Mouse (Mus musculus): ENCODE measurements at regions not wholly inside any gene's neighbourhood (a gene's known extent, or its start where the extent isn't known, plus 50 kb on each side); places are given as distances from the start of the nearest gene placed in this dataset.

DNA sequence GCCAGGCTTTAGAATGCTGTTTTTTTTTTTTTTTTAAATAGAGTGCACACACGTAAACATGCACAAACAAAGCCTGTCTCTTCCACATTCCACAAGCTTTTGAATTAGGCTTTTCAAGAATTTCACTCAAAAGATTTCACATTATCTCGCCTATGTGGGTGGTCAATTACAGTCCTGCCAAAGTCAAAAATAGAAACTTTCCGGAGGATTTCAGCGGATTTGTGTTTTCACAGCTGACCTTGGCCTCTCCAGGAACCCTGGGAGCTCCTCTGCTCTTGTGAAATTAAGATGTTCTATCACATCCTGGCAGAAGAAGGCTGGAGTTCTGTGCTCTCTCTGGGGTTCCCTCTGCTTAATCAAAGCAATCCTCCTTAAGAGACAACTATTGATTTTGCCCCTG, 360.9 kb upstream of the Tenm4 start:
- no peak for DNase-seq (ENCODE audit: extremely low spot score)

- DNase-seq (ENCODE audit: extremely low spot score) = peak; percentile 29
These were observed 356.2 kb upstream of the Tenm4 start for GRCm38 (mm10) chr7:95814865-95815264.

GRCm38 (mm10) chr7:95823539-95823938, 347.5 kb upstream of the Tenm4 start:
- DNase-seq (ENCODE audit: extremely low spot score) = no peak

GRCm38 (mm10) chr7:95829889-95830288, 341.2 kb upstream of the Tenm4 start:
- no peak for DNase-seq (ENCODE audit: extremely low spot score)

GRCm38 (mm10) chr7:95834236-95834919, 336.7 kb upstream of the Tenm4 start:
- no peak for DNase-seq (ENCODE audit: extremely low spot score)

DNA sequence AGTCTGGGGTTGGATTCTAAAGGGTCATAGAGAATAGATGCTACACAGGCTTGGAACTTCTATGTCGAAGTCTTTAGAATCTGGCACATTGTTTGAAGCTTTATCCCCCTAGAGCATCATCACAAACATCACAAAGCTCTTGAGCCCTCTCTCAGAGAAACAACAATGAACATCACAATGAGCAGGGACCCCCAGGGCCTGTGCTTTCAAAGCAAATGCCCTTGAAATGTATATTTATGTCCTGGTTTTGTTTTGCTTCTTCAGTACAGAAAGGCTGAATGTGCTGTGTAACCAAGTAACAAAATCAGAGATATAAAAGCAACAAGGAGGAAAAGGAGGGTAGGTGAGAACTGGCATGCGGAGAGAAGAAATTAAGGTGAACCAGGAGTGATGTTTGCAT, 330.6 kb upstream of the Tenm4 start:
- no peak for DNase-seq (ENCODE audit: extremely low spot score)

GRCm38 (mm10) chr7:95849874-95850273, 321.2 kb upstream of the Tenm4 start:
- no peak for DNase-seq (ENCODE audit: extremely low spot score)

DNA sequence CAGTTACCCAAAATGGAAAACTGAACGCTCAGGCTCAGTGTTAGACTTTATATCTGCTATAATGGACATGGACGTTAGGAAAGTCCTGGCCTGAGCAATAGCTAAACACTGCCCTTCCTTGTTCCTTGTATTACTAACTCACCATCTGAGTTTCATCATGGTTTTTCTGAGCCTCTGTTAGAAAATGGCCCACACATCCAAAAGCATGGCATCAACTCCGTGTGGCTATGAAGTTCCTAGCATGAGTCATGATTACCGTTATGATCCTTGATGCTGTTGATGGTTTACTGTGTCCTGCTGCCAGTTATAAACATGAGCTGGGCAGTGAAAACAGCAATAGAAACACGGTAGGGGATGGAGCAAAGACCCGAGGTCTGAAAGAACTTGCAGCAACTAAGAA, 318.4 kb upstream of the Tenm4 start:
- no peak for DNase-seq (ENCODE audit: extremely low spot score)

- DNase-seq (ENCODE audit: extremely low spot score) = no peak
These were observed 317.7 kb upstream of the Tenm4 start for GRCm38 (mm10) chr7:95853225-95853812.

DNA sequence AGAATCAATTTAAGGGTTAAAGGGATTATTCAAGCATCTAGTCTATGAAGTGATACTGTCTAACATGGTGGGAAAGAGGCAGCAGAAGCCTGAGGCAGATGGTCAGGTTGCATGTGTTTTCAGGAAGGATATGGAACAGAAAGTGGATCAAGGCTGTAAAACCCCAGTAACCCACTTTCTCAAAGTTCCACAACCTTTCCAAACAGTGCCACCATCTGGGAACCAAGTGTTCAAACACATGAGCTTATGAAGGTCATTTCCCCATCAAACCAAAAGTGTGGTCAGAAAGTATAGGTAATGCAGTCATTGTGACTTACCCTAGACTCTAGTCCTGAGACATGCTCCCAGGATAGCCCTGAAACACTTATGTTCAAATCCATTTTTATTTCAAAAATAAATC, 312.8 kb upstream of the Tenm4 start:
- no peak for DNase-seq (ENCODE audit: extremely low spot score)

DNA sequence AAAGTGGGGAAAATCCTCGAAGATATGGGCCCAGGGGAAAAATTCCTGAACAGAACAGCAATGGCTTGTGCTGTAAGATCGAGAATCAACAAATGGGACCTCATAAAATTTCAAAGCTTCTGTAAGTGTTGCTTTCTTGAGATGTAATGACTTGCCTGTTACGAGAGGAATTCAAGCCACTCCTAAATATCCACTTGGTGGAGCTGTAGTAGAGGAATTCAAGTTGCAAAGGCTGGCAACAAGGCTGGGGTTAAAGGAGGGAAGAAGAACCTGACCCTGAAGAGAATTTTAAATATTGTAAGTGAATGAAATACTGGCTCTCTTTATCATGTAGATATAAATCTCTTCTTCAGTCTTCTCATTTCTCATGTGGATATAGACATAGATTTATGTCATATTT, 306.8 kb upstream of the Tenm4 start:
- no peak for DNase-seq (ENCODE audit: extremely low spot score)

- no peak for DNase-seq (ENCODE audit: extremely low spot score)
These were observed 305.8 kb upstream of the Tenm4 start for GRCm38 (mm10) chr7:95865270-95865669.

- no peak for DNase-seq (ENCODE audit: extremely low spot score)
These were observed 302.3 kb upstream of the Tenm4 start for GRCm38 (mm10) chr7:95868753-95869152.

DNA sequence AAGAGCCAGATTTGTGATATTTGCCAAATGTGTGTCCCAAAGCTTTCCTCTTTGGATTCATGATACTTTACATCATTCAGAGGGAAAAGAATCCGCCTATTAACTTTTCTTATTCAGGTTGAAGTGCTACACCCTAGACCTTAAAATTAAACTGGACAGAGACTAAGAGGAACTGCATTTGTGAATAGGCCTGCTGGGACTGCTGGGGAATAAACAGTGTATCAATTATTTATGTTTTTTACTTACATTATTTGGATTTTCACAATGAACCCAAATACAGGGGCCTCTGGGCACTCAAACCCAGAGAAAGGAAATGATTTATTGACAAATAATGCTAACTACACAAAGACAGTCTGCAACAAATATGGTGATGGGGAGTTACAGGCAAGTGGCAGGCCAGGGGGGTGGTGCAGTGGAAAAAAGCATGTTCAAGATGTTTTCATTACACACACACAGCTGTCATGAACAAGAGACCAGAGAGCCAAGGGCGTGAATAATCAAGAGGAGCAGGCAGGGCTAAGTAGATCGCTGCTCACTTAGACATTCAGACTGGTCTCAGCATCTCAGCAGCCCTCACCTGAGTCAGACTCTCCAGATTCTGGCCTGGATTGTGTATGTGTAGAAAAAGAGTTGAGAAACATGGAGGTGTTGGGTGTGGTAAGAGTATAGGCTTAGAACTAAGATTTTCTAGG, 290.3 kb upstream of the Tenm4 start:
- DNase-seq (ENCODE audit: extremely low spot score) = no peak

- no peak for DNase-seq (ENCODE audit: extremely low spot score)
These were observed 269.5 kb upstream of the Tenm4 start for GRCm38 (mm10) chr7:95901524-95901923.

DNA sequence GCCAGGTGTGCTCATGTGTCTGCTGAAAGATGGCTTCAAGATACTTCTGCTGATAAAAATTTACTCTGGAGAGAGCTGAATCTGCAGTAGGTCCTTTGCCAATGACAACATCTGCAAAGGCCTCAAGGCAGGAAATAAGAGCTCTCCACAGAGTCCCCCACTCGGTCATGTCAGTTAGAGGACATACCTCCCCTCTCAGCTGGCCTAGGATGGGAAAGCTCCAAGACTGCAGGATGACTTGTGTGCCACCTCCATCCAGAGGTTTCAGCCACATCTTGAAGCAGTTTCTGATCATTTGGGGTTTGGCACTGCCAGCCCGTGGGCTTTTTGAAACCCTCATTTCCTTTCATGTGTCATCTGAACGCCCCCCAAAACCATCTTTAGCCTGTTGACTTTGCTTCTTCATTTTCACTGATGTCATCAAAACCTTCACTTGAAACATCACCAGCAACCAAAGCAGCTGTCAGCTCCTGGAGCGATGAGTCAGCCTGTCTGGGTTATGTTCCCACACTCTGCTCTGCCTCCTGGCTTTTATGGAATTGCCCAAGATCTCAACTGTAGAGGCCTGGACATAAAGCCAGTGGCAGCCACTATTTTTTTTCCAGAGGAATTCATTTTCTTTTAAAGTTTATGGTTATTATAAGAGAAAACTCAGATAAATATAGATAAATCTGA, 256.5 kb upstream of the Tenm4 start:
- no peak for DNase-seq (ENCODE audit: extremely low spot score)

DNA sequence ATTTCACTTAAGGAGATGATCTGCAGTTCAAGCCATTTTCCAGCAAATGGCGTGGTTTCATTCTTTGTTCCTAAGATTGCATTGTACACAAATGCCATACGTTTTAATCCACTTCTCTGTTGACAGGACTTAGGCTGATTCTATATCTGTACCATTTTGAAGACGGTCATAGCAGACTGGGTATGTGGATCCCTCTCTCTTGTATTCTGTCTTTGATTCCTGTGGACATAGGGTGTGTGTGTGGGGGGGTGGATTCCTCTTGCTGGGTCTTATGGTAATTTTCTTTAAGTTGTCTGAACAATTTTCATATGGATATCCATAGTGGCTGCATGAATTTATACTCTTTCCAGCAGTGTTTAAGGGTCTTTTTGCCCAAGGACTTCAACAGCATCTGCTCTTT, 251.1 kb upstream of the Tenm4 start:
- no peak for DNase-seq (ENCODE audit: extremely low spot score)

DNA sequence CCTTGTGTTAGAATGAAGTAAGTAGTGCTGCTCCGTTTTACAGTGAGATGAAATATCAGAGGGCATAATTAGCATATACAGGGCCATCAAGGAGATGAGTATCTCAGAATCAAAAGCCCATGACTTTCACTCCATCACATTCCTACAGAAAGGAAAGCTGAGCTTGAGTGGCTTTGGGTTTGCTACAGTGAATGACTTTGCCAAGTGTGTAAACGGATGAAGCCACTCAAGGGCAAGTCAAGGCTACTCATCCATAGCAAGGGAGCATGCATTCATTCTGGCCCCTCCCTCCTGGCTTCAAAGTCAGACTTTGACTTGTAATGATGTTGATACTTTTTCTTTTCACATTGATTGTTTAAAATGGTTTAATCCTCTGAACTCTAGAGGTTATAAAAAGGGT, 246.2 kb upstream of the Tenm4 start:
- DNase-seq (ENCODE audit: extremely low spot score) = no peak

- no peak for DNase-seq (ENCODE audit: extremely low spot score)
These were observed 244.7 kb upstream of the Tenm4 start for GRCm38 (mm10) chr7:95926119-95927039.

DNA sequence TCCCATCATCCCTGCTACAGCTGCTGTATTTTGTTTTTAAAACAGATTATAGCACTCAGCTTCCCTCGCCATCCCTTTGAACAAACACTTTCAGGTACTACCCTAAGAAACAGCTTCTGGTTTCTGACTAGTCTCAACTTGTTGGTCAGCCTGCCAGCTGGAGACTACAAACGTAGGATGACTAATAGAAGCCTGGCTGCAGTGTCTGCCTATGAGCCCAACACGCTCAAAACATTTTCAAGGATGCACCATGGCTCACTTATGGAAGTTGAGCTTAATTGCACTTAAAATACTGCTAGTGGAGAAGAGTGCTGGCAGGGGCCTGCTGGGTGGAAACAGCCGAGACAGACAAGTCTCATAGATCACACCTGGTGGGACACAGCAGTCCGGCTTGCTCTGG, 234.4 kb upstream of the Tenm4 start:
- no peak for DNase-seq (ENCODE audit: extremely low spot score)

DNA sequence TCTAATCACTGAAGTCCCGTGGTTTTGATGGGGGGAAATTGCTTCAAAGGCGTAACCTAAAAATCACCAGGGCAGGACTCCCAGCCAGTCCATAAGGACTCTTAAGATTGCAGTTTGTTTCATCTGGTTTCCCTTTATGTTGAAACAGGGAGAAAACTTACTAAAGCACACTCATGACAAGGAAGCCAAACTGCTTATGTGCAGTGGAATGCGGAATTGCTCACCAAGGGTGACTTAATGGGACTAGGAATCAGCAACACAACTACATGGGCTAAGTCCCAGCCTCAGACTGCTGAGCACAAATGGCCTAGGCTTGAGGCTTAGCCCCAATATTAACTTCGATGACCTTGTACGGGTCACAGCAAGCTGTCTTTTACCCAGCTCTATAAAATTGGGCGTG, 227.6 kb upstream of the Tenm4 start:
- DNase-seq (ENCODE audit: extremely low spot score) = no peak

DNA sequence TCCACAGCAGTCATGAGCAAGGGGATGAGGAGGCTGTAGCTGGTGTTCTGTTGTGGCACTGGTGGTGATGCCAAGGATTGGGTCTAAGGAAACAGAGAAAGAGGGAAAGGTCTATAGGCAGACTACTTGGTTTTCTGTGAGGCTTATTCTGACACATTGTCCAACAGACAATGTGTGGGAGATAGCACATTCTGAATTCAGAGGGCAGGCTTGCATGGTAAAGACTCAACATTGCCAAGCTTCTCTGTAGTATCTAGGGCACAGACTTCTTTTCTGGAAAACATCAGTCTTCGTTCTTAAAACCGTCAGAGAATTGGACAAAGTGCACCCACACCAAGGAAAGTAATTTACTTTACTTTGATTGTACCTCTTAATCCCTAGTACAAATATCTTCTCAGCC, 218.7 kb upstream of the Tenm4 start:
- no peak for DNase-seq (ENCODE audit: extremely low spot score)
